Mouse (Mus musculus) spleen, postnatal 4 days (tissue): Measurements from ENCODE around the gene Diaph3.

Source experiments
- DNase-seq, 2 experiments: peaks; one replicate each; pipeline ENCODE4 v3.0.0; 2022; ENCODE audit warnings: low spot score in 2 of 2

Gene Diaph3

GRCm38 (mm10) chr14:86861277-86861946, 279.6 kb downstream of the Diaph3 start:
- DNase-seq: no peak

- no peak for DNase-seq
Measured at GRCm38 (mm10) chr14:86847154-86847810, 293.8 kb downstream of the Diaph3 start.

GRCm38 (mm10) chr14:86844075-86844474, 297.0 kb downstream of the Diaph3 start:
- DNase-seq: no peak

GRCm38 (mm10) chr14:86837642-86838041, 303.4 kb downstream of the Diaph3 start:
- DNase-seq: no peak

GRCm38 (mm10) chr14:86834851-86835250, 306.2 kb downstream of the Diaph3 start:
- DNase-seq: no peak

GRCm38 (mm10) chr14:86834269-86834668, 306.8 kb downstream of the Diaph3 start:
- no peak for DNase-seq

- no peak for DNase-seq
Measured at GRCm38 (mm10) chr14:86833003-86833402, 308.0 kb downstream of the Diaph3 start.

GRCm38 (mm10) chr14:86816246-86816645, 324.8 kb downstream of the Diaph3 start:
- no peak for DNase-seq

GRCm38 (mm10) chr14:86788880-86789641, 352.0 kb downstream of the Diaph3 start:
- no peak for DNase-seq

GRCm38 (mm10) chr14:86786866-86787265, 354.2 kb downstream of the Diaph3 start:
- no peak for DNase-seq

- no peak for DNase-seq
Measured at GRCm38 (mm10) chr14:86781553-86782273, 359.3 kb downstream of the Diaph3 start.

GRCm38 (mm10) chr14:86773311-86773710, 367.7 kb downstream of the Diaph3 start:
- DNase-seq: no peak

- no peak for DNase-seq
Measured at GRCm38 (mm10) chr14:86772176-86773150, 368.6 kb downstream of the Diaph3 start.

GRCm38 (mm10) chr14:86764286-86764685, 376.7 kb downstream of the Diaph3 start:
- DNase-seq: no peak

- DNase-seq: no peak
Measured at GRCm38 (mm10) chr14:86757604-86758520, 383.2 kb downstream of the Diaph3 start.

- DNase-seq: no peak
Measured at GRCm38 (mm10) chr14:86757132-86757531, 383.9 kb downstream of the Diaph3 start.

GRCm38 (mm10) chr14:86750351-86750750, 390.7 kb downstream of the Diaph3 start:
- DNase-seq: no peak

- DNase-seq: no peak
Measured at GRCm38 (mm10) chr14:86749425-86749824, 391.6 kb downstream of the Diaph3 start.

- no peak for DNase-seq
Measured at GRCm38 (mm10) chr14:86748876-86749275, 392.2 kb downstream of the Diaph3 start.

GRCm38 (mm10) chr14:86744523-86744922, 396.5 kb downstream of the Diaph3 start:
- DNase-seq: no peak
